Mouse (Mus musculus) right cerebral cortex, postnatal 14 days (tissue): ENCODE data around the gene Adssl1.
A peak's percentile ranks its signal among the peaks of the same experiment; 100 is the strongest.

Source experiments
- DNase-seq: peaks from one replicate; pipeline ENCODE4 v3.0.0; 2022

Adssl1 gene

DNA sequence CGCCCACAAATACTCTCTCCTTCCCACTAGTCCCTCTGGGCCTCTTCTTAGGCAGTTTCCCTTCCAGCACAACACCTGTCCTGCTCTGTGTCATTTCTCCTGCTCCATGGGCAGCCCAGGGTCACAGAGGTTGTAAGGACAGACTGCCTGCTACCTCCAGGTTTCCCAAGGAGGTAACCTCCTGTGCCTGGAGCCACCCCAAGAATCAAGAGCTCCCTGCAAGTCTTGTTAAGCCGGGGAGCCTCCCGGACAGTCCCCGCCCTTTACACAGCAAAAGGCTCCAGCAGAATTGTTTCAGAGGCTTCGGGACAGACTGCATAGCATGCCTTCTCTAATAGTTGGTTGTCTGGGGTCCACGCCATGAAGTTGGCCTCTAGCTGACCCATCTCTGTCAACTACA lies 6.6 kb downstream of the Adssl1 start:
- DNase-seq: no peak

DNA sequence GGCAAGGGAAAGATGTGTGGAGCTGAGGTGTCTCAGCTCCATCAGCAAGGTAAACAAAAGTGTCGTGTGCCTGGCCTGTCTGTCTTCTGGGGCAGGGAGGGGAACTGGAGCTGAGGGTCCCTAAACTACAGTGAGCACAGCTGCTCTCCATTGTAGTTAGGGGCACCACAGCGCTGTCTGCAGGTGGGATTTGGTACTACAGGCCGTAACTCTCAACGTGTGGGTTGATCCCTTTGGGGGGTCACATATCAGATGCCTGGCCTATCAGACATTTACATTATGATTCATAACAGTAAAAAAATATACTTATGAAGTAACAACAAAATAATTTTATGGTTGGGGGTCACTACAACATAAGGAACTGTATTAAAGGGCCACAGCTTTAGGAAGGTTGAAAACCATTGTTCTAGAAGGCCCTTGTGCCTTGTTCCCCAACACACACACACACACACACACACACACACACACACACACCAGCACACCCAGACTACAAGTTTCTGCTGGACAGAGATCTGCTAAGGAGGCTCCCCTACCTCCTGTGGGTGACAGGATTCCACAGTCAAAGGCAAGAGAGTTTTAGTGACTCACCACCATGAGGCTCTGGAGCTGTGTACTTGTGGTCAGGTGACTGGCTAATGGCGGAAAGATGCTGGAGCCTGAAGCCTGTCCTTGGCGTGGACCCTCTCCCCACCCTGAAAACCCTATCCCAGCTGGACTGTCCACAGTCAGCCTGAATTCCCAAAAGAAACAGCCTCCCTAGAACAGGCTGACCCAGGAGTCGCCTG lies 7.4 kb downstream of the Adssl1 start:
- no peak for DNase-seq

DNA sequence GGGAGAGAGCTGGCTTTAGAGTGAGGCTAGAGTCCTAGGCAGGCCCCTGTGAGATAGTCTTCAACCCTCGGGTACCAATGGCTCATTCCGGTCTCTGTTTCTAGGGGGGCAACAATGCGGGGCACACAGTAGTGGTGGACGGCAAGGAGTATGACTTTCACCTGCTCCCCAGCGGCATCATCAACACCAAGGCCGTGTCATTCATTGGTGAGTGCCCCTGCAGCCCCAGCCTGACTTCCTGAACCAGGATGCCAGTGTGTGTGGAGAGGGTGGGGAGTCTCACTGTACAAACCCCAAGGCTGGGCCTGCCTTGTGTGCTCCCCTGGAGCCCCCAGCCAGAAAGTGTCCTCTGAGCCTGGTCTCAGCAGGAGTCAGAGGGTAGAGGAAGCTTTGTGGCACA lies 8.4 kb downstream of the Adssl1 start:
- no peak for DNase-seq

DNA sequence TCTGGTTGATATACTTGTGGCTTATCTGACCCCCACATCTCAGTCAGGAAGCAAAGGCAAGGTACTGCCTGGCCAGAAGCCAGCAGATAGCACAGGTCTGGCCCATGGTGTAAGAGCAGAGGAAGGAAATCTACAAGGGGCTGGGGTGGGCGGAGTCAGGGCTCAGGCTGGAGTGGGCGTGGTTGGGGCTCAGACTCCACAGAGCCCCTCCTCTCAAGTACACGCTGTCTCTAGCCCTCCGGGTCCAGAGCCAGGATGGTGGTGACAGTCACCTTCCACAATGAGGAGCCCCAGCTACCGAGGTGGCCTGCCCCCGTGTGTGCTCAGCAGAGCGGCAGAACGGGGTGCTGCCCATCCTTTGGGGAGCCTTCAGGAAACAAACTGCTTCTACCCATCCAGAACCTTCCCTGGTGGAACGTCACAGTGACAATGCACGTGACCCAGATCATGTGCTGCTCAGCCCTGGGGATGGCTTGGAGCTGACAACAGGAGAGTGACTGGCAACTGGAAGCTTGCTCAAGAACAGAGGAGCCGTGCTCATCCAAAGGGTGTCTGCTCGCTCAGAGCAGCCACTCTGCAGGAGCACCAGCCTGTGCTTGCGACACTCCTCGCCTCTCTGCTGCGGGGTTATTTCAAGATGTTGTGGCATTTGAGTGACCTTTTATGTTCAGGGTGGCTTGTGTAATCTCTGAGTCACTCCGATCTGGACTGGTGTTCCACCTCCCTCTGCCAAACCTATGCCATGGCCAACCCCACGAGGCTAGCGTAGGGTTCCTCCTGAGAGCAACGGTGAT lies 9.3 kb downstream of the Adssl1 start:
- peak; percentile 38 for DNase-seq

DNA sequence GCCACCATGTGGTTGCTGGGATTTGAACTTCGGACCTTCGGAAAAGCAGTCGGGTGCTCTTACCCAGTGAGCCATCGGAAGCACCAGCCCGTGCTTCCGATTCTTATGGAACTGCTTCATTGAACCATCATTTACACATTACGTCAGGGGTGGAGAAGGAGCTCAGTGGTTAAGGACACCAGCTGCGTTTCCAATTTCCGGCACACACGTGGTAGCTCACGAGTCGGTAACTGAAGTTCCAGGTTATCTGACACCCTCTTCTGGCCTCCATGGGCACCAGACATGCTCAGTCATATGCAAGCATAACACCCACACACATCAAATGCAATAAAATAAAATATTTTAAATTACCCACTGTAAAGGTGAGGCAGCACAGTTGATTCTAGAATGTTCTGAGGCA lies 10.2 kb downstream of the Adssl1 start:
- no peak for DNase-seq

DNA sequence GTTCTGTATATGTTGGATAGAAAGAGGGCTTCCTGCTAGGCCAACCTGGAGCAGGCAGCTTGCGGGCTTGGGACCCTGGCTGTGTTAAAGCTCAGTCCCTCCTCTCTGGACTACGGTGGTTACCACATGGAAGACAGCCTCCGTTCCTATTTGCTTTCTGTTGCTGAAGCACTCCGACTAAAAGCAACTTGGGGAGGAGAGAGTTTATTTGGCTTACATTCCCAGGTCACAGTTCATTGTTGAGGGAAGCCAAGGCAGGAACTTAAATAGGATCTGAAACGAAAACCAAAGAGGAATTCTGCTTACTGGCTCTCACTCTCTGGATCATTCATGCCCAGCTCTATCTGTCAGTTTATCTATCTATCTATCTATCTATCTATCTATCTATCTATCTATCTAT lies 11.0 kb downstream of the Adssl1 start:
- DNase-seq: no peak

DNA sequence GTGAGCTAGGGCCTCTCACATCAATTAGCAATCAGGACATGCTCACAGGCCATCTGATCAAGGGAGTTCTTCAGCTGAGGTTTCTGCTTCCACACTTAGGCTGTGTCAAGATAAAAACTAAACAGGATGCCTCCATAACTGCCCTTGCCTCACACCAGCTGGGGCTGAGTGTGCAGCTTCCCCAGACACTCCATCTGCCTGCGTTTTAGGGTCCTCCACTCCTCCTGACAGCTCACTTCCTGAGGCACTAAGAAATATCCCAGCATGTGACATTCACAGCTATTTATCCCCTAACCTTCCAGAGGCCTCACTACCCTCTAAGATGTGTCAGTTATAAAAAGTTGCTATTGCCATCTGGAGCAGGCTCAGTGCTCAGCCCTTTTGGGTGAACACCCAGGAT lies 11.6 kb downstream of the Adssl1 start:
- DNase-seq: no peak

DNA sequence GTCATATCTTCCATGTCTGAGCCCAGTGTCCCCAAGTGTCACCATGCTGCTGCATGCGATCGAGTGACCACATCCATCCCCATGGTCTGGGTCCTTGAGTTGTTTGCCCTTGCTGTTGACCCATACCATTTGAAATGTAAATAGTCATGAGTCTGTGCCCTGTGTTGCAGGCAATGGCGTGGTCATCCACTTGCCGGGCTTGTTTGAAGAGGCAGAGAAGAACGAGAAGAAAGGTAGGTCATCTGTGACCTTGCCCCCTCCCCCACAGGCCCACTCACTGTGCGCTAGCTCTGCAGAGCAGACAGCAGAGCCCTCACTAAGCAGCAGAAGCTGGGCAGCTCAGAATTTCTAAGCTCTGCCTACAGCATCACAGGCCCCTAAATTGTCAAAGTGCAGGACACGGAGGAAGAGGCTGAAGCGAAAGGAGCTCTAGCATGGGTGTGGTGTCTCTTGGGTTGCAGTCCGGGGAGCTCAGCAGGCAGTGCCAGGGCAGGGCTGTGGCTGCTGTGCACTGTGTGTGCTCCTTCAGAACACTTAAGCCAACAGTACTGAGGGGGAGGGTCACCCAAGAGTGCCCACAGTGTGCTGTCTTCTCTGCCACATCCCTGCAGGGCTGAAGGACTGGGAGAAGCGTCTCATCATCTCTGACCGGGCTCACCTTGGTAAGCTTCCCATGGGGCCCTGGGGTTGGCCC lies 12.4 kb downstream of the Adssl1 start:
- DNase-seq: no peak

DNA sequence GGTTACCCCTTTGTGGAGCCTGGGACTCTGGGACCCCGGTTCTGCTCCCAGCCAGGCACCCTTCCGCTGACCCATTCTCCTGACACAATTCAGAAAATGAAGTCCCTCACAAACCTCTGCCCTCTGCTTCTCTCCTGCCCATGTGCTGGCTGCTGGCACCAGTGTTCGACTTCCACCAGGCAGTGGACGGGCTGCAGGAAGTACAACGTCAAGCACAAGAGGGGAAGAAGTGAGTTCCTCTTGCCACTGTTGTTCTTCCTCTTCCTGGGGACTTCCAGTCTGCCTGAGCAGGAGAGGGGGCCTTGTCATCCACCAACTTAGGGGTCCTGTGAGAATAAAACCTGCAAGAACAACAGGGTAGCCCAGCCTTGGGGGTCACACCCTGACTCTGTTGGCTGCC lies 13.1 kb downstream of the Adssl1 start:
- DNase-seq: no peak

DNA sequence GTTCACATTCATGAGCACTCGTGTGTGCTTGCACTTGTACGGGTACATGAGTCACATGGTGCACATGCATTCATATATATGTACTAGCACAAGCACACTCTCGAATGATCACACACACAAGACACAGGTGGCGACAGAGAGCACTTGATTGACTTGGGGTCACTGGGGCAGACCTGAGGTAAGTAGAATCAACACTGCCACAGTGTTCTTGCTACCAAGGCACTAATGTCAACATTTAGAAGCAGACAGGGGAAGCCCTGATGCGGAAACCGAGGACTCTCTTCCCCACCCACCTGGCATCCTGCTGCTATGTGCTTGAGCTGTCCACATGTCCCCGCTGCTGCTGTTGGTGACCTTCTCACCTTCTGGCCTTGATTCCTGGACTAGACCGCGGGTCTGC lies 13.8 kb downstream of the Adssl1 start:
- DNase-seq: no peak

DNA sequence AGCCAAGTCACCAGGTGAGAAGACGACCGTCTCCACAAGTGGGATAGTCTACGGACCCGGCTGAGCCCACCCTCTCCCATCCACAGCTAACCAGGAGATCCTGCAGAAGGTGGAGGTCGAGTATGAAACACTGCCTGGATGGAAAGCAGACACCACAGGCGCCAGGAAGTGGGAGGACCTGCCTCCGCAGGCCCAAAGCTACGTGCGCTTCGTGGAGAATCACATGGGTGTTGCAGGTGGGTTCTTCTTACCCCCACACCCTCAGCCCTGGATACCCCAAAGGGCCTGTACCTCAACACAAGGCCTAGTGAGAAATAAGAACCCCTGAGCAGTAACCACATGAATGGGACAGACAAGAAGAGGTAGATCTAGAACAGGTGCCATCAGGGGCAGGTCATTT lies 19.7 kb downstream of the Adssl1 start:
- no peak for DNase-seq

DNA sequence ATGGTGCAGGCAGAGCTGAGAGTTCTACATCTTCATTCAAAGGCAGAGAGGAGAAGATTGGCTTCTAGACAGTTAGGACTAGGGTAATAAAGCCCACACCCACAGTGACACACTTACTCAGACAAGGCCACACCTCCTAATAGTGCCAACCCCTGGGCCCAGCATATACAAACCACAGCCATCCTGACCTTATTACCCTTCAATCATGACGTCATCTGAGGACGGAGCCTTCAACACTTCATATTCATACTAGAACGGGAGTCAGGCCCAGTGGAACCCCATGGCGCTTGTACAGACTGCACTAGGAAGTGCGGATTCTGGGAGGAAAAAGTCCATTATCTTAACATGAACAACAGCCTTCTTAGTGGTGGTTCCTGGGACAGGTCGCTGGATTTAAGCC lies 23.3 kb downstream of the Adssl1 start:
- no peak for DNase-seq

DNA sequence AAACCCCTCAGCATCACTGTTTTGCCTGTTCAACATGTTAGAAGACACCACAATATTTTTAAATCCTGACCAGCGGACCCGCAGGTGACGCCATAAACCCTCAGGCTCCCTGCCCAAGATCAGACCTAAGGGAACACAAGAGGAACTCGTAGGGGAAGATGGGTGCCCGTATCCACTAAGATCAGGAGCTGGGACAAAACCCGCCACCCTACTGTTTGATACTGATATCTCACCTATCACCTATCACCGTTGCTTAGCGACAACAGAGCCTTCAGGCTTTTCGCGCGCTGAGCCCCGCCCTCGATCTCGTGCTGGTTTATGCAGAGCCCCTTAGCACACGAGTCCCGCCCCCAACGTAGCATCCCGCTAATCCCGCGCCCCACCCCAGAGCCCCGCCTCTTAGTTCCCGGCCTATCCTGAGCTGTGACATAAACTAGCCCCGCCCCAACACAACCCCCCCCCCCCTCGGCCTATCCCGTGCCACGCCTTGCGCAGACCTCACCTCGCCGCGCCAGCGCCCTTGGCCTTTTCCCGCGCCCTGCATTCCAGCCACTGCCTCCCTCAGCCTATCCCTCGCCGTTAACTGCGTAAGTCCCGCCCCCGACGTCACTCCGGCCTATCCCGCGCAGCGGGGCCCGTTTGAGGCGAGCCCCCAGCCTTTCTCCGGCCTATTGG lies 24.5 kb downstream of the Adssl1 start, which contains the start of gene Siva1:
Gene Siva1, plus strand, starts transcription at position 500 of the 675 bp plus-strand sequence.
- peak; percentile 97 for DNase-seq

DNA sequence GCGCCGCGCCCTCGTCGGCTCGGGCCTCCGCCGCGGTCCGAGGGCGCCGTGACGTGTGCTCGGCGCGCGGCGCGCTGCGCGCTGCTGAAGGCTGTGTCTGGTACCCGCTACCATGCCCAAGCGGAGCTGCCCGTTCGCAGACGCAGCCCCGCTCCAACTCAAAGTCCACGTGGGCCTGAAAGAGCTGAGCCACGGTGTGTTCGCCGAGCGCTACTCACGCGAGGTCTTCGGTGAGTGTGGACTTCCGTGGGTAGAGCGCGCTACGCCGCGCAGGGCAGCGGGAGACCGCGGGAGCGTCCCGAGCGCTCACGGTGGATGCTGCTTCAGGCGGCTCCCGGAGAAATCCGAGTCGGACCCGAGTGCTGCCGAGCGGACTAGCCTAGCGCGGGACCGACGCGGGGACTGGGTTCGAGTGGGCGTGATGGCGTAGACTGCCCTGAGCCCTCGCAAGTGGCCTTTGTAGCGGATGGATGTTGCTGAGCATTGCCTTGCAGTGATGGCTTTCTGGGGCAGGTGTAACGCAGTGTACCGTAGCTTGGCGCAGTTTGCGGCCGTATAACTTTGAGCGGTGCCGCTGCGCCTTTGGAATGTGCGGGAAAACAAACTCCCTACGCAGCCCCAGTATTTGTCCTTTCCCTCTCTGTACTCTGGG lies 25.1 kb downstream of the Adssl1 start:
- DNase-seq: peak; percentile 68

DNA sequence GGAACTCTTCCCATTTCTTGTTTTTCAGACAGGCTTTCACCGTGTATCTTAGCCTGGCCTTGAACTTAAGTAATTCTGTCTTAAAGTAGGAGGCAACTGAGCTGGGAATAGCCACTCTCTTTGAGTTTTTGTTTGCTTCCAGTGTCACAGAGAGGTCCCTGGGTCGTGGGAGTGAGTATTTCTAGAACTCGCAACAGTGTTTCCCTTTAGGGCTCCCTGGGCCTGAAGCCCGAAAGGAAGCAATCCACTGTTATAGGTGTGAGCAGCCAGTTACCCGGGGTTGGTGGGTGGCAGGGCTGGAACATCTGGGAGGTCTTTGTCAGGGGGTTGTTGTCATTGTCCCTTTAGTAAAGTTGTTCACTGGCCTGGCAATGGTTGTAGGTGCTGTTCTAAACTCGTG lies 26.3 kb downstream of the Adssl1 start:
- DNase-seq: no peak

DNA sequence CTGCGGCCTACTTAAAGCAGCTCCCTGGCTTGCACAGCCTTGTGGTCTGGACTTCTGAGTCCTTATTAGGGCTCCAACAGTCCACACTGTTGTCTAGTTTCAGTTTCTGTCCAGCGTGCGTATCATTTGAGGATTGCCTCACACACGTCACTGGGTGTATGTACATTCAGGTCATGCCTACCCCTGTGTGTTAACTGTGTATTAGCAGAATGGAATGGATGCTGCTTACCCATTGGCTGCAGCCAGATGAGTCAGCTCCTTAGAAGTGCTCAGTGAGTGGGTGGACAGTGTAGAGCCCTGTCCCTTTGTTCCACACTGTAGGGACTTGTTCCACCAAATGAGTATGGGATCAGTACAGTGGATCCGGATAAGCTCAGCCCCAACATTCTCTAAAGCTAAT lies 28.2 kb downstream of the Adssl1 start:
- DNase-seq: no peak

DNA sequence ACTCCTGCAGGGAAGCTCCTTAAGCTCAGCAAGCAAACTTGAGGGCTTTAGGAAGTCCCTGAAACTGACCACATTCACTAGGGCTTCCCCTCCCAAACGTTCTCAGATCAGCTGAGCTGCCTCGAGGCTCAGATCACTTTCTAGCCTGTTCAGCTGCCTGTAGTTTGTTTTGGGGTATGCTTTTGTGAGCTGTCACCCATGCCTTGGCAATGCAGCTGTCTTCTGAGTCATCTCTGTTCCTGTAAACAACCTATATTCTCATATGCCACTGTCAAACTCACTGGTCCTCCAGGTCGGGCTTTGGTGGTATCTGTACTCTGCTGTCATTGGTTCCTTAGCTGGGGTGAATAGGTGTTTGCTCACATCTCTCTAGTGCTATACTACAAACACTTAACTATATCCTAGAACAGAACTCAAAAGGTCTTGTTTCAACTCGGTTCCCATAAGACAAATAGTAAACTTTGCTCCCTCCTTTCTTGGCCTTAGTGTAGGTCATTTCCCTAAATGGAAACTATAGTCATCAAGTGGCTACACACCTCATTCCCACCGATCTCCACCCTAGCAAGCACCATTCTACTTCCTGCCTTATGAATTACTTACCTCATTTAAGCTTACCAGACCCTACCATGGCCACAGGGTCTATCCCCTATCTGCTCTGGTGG lies 32.1 kb downstream of the Adssl1 start:
- DNase-seq: no peak

DNA sequence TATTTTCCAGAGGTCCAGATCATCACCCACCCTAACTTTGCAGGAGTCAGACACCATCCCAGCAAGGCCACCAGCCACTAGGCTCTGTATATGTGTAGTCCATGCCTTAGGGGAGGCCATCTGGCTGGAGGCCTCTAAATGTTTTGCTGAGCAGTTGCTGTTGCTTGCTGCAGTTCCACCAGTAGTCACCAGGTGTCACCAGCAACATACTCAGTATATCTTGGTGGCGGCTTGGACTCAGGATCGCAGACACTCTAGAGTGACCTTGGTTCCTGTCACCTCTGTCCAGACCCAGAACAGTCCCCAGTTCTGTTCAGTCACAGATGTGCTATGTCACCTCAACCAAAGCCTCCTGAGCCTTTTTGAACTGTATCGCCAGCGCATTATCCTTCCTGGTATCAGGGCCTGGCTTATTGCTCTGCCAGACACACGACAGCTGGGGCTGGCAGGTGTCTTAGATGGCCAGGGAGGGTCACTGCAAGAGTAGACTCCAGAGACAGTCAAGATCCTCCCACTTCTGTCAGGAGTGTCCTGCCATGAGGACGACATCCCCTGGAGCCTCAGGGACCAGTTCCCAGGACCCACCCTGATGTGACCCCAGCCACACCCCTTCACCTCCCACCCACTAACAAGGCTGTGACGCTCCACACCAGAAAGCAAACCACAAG lies 33.4 kb downstream of the Adssl1 start:
- DNase-seq: peak; percentile 91

DNA sequence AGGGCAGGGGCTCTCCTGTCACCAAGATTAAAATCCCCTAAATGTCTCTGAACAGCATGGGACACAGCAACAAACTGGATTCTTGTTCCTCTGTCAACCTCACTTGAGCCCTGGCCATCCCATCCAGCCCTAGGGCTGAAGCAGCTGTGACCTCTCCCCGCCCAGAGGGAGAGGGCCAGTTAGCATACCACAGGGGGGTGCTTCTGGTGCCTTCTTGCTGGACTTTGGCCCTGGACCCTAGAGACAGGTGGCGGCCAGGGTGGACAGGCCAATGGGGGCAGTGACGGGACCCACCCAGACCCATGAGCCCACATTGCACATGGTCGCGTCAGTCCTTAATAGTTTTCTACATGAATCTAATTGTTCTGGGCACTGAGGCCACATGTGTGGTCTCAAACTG lies 34.2 kb downstream of the Adssl1 start:
- DNase-seq: no peak

DNA sequence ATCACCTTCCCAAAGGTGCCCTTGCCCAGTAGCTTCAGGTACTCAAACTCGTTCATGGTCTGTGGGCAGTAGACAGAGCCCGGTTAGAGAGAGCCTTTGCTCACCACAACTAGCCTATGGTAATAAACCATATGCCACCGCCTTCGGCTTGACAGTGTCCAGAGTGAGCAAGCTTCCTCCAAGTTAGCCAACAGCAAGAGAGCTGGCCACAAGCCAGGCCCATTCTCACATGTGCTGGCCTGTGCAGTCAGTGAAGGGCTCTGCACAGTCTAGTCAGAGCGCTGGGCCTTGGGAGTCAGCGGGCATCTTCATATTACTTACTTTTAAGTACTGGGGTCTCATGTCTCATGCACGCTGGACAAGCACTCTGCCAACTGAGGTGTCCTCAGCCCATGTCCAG lies 38.8 kb downstream of the Adssl1 start:
- DNase-seq: no peak

DNA sequence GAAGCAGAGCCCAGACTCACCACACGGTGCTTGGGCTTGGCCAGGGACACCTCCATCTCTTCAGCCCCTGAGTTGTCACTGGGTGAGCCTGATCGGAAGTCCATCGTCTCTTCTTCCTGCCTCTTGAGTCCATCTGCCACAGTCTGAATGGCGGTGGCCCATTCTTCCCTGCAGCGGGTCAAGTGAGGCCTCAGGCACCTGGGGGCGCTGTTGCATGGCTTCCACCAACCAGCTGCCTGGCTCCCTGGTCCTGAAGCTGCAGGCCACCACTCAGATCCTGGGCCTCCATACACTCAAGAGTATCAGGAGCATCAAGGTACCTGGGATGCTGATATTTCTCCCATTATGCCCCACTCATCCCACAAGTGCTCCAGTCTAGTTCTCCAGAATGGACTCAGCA lies 39.3 kb downstream of the Adssl1 start:
- DNase-seq: peak; percentile 80
